Mouse (Mus musculus): Measurements from ENCODE around the gene Arhgap28. TPM values are rescaled to one million over a fixed set of nuclear protein-coding genes. Genes with fewer than 3 reads are reported as not detected.

The Arhgap28 gene
- total RNA-seq, 2 experiments from 2014 or later: 0.15 to 0.35 TPM

DNA sequence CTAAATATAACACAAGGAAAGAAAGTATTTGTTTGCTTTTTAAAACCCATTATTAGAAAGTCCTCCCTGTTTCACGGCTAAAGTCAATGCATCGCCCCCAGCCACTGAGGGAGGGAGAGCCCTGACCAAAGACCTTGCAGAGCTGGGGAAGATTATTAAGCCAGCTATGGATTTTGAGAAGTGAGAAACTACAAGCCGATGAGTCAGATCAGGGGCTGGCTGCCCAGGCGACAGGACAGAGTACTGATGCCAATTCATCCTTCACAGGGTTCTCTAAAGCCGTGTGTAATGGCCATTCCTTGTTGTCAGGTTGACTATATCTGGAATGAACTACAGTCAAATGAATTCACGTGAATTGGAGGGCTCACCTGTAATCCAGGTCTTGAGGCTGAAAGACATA, 62.9 kb downstream of the Arhgap28 start:
- DNase-seq (ENCODE audit: low spot score in 2 of 2): no peak

DNA sequence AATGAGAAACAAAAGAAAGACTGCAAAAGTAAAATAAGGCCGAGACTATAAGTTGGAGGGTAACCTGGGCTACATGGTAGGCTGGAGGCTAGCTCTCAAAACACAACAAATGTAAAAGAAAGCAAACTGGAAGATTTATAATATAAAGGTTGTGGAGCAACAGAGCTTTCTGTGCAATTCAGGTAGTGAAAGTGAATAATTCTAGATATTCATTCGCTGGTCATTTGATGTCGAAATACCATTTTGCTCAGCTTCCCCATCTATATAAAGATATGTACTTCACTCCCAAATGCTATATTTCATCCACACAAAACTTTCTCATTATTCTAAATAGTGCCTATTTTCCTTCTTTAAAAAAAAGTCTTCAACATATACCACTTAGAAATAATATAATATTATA, 66.9 kb downstream of the Arhgap28 start:
- DNase-seq (ENCODE audit: low spot score in 2 of 2): no peak

DNA sequence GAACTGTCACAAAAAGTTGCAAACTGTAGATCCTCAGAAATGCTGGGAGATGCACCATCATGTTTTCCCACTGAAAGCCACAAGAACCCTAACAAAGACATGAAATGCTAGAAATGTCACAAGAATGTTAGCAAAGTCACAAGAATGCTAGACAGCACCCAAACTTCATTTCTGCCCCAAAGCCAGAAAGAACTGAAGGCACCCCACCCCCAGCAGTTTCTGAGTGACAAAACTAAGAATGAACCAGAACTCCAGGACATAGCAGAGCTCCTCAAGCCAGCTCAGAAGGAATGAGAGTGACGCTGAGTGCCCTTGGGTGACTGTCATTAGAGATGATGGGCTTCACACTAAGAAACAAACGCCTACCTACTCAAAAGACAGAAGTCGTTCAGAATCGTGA, 68.4 kb downstream of the Arhgap28 start:
- no peak for DNase-seq (ENCODE audit: low spot score in 2 of 2)

DNA sequence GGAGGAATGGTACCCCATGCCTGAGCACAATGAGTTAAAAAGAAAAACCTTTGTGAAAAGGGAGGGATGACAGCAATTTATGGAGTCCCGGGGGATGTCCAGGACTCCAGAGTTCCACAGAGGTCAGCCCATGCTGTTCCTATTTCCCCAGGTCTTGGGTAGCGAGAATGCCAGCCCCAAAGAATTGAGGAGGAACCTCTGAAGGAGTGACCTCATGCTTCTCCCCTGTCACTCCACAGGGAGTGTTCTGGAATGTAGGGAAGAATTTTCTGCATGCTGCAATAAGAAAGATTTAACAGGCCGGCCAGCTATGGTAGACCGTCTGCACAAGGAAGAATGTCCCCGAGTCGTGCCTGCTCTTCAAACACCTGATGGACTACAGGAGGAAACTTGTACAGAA, 72.5 kb downstream of the Arhgap28 start:
- DNase-seq (ENCODE audit: low spot score in 2 of 2): no peak

DNA sequence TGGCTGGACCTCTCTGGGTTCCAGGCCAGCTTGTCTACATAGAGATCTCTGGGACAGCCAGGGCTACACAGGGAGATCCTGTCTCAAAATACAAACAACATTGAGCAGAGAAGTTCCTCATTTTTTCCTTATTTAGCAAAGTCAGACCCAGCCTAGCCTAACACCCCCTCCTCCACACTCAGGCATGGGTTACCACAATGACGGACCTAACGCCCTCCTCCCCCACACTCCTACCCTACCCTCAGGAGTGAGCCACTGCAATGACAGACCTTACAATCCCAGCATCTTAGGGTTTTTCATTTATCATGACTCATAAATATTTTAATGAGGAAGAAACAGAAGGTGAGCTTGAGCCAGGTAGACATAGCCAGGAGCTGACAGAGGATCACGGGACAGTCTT, 73.0 kb downstream of the Arhgap28 start:
- no peak for DNase-seq (ENCODE audit: low spot score in 2 of 2)

DNA sequence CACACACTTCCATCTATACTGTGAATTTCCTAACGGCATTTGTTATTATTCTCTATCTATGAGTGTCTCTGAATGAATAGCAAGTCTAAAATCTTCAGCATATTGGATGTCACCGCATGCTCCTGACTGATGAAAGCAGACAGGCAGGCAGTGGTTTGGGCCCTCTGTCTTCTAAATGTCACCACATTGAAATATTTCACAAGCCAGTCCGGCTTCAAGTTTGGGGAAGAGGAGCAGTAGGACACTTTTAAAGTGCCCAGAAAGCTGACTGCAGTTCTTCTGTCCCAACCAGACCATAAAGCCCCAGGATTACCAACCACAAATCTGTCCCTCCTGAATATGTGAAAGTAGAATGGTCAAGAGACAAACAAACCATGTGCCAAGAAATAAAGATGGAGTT, 73.5 kb downstream of the Arhgap28 start:
- no peak for DNase-seq (ENCODE audit: low spot score in 2 of 2)

DNA sequence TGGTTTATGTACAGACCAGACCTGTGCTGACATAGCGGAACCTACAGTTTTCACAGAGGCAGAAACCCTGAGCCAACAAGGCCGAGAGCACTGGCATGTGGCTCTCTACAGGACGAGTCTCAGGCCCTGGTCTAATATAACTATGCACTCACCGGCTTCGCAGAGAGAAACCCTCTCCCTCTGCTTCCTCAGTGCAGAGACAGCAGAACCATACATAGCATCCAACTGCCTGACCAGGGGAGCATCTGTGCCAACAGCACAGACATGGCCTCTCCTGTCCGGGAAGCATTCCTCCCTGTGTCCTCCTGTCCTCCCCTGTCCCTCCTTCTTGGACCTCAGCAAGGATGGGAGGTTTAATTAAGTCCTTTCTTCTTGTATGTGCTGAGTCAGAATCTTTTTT, 75.6 kb downstream of the Arhgap28 start:
- no peak for DNase-seq (ENCODE audit: low spot score in 2 of 2)

DNA sequence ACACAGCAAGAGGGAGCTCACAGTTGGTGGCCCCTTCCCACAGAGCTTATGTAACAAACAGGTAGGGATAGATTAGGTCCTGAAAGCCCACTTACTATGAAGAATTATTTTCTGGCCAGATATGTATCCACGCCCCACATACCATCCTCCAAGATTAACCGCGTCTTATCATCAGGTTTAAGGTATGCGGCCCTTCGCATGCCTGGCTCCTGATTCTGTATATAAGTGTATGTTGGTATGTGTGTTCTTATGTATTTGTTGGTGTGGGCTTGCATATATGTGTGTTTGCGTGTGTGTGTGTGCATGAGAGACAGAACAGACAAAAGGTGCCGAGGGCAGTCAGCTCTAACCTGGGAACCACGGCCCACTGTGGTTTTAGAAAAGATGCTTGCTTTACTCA, 76.1 kb downstream of the Arhgap28 start:
- no peak for DNase-seq (ENCODE audit: low spot score in 2 of 2)

DNA sequence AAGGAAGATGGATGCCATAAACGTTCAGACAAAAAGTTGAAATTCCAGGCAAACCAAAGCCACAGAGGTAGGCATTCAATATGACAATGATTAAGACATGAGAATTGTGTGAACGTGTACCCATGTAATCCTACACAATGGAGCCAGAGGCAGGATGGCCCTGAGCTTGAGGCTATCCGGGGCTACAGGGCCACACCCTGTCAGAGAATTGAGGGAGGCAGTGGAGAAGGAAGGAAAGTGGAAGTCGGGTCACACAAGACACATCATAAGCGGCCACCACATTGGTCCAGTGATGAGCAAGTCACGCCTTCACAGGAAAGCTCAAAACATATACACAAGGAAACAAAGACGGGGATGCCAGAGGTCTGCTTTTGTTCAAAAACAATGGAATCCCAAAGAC, 84.0 kb downstream of the Arhgap28 start:
- DNase-seq (ENCODE audit: low spot score in 2 of 2): no peak

DNA sequence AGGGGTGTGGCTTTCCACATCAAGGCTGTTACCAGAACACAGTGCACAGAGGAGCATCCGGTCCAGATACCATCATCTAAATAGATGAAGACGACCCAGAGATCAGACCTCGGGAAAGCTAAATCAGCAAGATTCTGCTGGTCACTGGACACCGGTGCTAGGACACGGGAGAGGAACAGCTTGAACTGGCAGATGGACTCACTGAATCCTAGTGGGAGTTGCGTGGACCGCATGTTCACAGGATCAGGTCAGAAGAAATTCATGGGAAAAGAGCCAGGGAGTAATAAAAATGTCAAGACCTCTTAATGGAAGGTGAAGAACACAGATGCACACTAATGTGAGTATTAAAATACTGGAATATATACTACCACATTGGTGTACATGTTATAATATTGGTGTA, 85.7 kb downstream of the Arhgap28 start:
- no peak for DNase-seq (ENCODE audit: low spot score in 2 of 2)

DNA sequence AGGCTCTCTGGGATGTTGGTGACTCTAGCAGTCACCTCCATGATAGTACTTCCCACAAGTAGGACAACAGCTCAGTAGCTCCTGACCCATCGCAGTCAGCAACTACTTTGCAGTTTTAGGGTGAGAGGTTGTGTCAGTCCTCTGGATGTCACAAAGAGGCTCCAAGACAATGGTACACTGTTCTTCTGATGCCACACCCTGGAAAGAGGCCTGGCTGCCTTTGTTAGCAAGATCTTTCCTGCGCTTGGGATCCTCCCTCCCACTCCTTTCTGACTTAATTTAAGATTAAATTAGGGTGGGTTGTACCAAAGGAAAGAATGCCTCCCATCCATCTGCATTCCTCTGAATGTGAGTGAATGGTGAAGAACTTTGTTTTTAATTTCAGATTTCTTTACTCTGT, 87.0 kb downstream of the Arhgap28 start:
- no peak for DNase-seq (ENCODE audit: low spot score in 2 of 2)

DNA sequence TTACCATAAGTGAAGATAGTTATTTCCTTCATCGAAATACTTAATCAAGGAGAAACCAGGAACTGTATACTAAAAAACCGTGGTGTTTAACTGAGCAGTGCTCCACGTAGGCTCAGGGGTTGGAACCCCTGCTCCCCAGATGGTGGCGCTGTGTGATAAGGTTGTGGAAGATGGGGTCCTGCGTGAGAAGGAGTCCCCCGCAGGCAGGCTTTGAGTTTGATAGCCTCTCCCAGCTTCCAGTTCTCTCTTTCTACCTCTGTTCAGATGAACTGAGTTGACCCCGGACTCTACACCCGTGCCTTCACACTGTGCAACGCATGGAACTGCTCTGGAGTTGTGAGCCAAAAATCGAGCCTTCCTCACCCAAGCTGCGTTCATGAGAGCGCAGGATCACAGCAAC, 91.3 kb downstream of the Arhgap28 start:
- peak in 1 of 2 experiments; percentile 16 for DNase-seq (ENCODE audit: low spot score in 2 of 2)

DNA sequence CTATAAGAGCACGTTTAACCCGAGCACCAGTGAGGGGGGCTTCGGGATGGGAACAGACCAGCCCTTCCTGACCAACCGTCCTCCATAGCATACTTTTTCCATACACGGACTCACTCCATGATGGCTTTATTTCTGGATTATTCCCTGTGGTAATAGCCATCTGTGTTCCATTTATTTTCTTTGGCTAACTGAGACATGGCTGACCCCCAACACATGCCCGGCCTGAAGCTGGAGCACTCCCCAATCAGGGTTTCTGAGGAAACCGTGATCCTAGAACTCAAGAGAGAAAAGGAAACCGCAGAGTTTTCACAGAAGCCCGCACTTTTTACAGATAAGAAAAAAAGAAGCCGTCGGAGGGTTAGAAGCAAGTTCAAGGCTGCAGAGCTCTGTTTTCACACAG, 91.9 kb downstream of the Arhgap28 start:
- no peak for DNase-seq (ENCODE audit: low spot score in 2 of 2)

DNA sequence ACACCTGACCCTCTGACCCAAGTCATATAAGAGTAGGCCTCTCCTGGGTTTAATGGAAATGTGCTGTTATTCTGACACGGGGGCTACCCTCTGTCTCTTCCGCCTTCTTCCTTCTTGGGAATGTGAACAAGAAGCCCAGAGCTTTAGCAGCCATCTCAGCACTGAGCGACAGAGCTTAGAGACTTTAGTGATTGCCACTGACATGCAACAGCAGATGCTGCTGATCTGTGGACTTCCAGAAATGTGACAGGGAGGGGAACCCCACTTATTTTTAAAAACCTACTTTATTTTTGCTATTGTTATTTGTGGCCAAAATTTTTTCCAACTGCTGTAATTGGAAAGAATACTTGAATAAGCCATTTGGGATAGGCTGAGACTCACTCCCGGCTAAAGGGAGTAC, 95.4 kb downstream of the Arhgap28 start:
- no peak for DNase-seq (ENCODE audit: low spot score in 2 of 2)

DNA sequence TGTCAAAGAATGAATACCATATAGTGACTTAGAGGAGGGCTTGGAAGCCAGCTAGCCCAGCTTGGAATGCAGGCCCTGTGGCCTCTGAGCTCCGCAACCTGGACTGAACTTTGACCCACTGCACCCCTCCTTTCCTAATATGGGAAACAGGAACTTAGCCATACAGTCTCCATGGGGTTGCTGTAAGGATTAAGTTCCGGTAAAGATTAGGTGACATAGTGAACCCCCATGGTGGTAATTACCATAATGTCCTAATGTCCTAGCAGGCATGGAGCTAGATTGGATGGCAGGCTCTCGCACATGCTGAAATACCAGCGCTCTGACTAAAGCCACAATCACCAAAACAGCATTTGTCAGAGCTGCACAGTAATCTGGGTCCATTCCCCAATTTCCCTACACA, 95.8 kb downstream of the Arhgap28 start:
- no peak for DNase-seq (ENCODE audit: low spot score in 2 of 2)

DNA sequence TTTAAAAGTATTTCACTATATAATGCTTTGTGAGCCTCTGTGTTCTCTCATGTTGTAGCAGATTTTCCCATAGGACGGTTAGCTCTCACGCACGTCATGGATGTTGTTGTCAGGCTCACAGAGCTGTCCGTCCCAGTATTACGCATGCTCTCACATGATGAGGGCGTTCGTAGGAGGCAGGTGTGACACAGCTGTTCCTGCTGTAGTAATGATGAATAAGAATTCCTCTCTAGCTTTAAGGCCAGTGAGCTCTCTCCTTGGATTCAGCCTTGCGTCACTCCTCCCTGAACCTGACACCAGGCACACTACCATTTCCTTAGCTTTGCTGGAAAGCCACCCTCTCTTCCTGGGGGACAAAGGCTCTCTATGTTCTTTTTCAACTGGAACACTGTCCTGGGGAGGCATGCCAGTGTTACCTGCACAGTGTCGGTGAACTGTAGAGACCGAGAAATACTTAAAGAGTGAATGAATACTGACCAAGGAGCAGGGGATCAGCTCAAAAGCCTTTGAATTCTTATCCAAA, 96.3 kb downstream of the Arhgap28 start:
- DNase-seq (ENCODE audit: low spot score in 2 of 2): no peak

DNA sequence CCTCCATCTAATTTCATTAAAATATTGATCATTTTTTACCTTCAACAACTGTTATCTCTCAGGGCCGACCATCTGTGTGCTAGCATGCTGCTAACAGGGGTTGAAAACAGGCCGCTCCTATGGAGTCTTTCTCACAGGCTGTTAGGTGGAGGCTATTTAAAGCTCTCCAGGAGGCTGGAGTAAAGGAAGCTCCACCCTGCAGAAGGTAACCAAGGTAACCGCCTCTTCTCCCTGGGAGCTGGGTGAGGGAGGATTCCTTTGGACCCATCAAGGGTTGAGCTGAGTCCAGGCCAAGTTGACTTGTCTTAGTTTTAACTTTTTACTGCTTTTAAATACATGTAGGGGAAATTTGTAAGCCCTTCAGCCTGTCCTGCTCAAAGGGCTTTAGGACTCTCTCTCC, 97.7 kb downstream of the Arhgap28 start:
- DNase-seq (ENCODE audit: low spot score in 2 of 2): no peak

DNA sequence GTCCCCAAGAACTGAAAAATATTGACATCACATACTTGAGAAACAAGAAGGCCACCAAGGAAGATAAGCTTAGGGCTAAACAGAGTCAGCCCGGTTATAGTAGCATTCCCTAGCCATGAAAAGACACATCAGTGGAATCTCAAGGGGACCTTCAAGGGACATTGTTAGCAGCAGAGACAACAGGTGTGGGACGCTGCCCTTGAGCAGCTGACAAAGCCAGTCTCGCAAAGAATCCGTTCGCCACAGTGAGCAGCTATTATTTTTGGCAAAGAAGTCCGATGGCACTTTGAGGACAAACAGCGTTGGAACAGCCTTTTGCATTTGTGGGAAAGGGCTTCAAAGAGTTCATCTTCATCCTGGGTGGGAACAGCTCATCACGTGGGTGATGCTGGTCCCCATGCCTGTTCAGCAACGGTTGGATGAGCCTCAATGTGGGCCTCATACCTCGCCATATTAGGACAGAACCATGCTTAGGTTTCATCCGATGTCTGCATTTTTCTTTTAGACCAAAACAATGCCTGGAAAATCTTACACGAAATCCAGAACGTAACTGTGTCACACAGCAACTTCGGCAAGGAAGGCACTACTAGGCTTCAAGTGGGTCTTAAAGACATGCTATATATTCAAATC, 99.5 kb downstream of the Arhgap28 start:
- no peak for DNase-seq (ENCODE audit: low spot score in 2 of 2)

DNA sequence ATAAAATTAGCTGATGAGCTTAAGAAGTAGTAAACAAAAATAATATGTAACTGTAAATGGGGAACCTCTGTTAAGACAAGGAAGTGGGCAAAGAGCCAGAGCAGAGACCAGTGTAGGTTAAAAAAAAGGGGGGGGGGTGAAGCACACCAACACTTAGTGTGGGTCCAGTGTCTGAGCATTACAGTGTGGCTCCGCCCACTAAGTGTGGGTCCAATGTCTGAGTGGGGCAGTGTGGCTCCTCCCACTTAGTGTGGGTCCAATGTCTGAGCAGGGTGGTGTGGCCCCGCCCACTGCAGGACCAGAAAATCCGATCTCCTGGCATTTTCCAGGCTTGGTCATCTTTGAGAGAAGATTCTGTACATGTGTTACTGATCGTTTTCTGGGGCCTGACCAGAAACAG, 101.1 kb downstream of the Arhgap28 start:
- no peak for DNase-seq (ENCODE audit: low spot score in 2 of 2)

DNA sequence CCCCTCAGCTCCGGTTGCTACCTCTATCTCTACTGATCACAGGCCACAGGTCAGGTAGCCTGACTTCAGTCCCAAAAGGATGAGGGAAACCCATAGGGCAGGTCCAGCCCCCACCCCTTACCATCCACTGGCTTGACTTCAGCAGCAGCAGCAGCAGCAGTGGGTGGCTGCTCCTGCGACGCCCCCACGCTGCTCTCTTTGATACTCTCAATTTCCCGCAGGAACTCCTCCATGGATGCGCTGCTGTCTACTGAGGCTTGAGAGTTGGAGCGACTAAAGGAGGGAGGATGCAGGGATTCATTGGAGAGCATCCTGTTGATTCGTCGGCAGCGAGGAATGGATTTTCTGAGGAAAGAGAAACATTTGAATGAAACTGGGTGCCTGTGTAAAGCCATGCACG, 102.8 kb downstream of the Arhgap28 start:
- no peak for DNase-seq (ENCODE audit: low spot score in 2 of 2)

DNA sequence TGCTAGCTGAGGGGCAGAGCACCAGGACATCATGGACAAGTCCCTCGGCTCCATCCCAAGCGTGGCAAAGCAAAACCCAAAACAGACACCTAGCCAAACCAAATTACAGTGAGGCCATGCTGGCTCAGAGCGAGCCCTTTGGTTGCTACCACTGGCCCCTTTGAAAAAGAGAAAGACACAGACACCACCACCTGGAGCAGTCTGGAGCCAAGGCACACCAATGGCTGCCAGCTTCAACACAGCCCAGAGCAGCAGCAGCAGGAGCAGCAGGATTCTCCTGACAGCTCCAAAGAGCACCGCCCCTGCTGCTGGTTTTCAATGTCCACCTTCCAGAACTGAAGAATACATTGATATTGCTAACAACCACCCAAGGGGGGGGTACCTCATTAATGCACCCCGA, 104.5 kb downstream of the Arhgap28 start:
- no peak for DNase-seq (ENCODE audit: low spot score in 2 of 2)

DNA sequence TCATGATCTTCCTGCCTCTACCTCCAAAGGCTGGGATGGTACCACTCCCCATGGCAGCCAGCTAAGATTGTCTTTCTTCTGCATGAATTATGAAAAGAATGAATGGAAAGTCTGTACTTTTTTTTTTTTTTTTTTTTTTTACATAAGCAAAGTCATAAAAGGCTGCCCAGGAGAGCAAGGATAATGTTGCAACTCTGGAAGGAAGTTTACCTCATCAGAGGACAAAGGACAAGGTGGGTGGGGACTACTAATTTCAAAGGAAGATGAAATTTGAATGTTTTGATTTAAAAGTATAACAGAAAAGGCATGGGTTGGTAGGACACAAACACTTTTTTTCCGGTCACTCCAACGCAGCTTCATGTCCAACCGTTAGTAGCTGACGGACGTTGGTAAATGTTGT, 107.5 kb downstream of the Arhgap28 start:
- DNase-seq (ENCODE audit: low spot score in 2 of 2): no peak

DNA sequence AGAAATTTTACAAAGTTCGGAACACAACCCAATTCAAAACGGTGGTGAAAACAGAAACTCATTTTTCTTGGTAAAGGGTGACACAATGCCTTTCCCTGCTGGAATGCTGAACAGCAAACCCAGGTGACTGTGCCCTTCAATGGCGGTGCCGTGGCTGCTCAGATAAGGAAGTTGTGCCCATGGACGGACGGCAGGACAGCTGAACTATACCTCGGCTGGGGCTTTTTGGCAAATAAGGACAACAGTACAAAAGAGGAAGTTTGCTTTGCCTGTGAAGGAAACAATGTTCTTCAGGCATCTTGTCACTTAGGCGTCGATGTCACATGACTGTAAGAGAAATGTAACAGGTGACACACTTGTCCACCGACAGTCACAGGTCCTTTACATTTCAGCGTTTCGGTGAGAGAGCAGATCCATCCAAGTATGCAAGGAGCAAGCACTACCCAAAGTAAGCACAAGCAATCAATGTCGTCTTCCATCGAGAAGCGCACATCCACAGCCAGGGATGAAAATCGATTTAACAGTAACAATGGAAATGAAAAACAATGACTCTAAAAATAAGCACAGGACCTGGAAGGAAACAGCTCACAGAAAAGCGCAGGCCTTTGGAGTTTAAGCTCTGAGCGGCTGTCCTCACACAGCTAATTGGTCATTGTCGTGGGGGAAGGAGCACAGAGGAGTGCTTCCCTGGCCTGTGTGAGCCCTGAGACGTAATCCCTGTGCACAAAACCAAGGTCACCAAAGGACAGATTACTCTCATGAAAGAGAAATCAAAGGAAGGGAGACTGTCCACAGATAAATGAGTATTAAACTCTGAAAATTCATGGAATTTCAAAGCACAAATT, 114.2 kb downstream of the Arhgap28 start:
- DNase-seq (ENCODE audit: low spot score in 2 of 2): no peak

All from layer of hippocampus, adult 18-20 months (tissue).